Mouse (Mus musculus) ovary, adult 18-20 months (tissue): Measurements from ENCODE around the gene Lap3.

Source experiments
- DNase-seq: peaks from one replicate; pipeline ENCODE4 v3.0.0; 2022; ENCODE audit warnings: low spot score, mixed read lengths

Lap3 gene

GRCm38 (mm10) chr5:45496042-45496441 lies 2.9 kb downstream of the Lap3 start:
- DNase-seq: no peak

GRCm38 (mm10) chr5:45496479-45496878 lies 3.3 kb downstream of the Lap3 start:
- no peak for DNase-seq

- no peak for DNase-seq
Observed at GRCm38 (mm10) chr5:45496930-45497550, 3.9 kb downstream of the Lap3 start.

GRCm38 (mm10) chr5:45497564-45497963 lies 4.4 kb downstream of the Lap3 start:
- no peak for DNase-seq

DNA sequence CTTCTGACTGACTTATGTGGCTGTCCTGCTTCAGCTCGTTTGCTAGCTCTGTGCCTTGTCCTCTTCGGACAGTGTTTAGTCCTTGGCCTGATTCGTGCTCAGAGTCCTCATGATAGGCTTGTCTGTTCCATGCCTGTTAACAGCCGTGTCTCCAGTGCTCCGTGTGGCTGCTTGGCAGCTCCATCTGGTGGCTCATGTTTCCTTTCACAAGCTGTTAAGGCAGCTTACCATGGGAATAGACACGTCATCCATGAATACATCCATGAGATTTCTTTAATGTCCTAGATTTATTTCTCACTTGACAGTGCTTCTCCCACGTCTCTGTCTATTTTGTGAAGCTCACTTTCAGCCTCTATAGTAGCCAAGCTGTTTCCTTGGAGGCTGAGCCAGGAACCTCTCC lies 16.9 kb downstream of the Lap3 start:
- no peak for DNase-seq

GRCm38 (mm10) chr5:45512908-45513307 lies 19.7 kb downstream of the Lap3 start:
- no peak for DNase-seq

GRCm38 (mm10) chr5:45513511-45513910 lies 20.3 kb downstream of the Lap3 start:
- DNase-seq: no peak

DNA sequence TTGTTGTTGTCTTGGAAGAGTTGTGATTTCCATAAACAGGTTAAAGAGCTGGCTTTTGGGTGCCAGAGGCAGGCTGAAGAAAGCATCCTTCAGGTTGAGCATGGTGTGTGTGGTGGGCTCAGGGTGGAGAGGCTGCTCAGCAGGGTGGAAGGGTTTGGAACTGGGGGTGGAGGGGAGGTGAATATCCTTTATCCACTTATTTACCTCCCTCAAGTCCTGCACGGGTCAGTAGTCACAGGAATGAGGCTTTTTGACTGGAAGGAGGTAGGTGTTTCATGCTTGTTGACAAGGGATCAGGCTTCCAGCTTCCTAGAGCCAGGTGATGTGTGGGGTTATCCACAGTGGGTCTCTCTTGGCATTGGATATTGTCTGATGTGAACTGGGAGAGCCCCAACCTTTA lies 21.4 kb downstream of the Lap3 start:
- DNase-seq: no peak

- DNase-seq: no peak
Observed at GRCm38 (mm10) chr5:45515151-45515743, 22.1 kb downstream of the Lap3 start.

DNA sequence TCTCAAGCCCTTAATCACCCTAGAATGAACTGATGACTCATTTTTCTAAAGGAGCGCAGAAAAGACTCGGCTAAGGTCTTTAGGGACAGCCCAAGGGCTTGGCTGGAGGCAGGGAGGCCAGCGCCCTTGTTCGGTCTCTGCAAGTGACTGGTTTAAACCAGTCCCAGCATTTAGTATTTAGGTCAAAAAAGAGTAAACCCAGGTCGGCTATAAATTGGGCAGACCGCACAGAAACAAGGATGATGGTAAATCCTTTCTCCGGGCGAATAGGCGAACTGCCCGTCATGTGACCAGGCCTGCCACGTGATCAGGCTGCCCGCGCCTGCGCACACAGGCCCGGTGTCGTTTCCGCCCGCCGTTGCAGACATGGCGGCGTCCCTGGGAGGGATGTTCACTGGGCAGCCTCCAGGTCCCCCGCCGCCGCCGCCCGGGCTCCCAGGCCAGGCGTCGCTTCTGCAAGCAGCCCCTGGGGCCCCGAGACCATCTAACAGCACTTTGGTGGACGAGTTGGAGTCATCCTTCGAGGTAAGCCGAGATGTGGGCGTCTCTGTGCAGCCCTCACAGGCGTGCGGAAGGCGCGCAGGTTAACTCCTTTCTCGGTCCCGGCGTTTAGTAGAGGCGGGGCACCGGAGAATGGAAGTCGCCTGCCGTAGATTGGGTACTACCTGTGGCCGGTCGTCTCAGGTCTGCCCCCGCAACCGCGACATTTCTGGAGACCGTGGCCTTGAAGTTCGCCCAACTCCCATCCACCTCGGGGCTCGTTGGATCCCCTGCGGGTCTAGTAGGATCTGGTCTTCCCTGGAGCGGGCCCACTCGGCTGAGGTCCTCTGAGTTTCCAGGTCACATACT lies 27.0 kb downstream of the Lap3 start, which contains the start of gene Med28:
TSS of gene Med28 (plus strand) at position 270 of the 849 bp plus-strand sequence.
- DNase-seq: peak; percentile 89

DNA sequence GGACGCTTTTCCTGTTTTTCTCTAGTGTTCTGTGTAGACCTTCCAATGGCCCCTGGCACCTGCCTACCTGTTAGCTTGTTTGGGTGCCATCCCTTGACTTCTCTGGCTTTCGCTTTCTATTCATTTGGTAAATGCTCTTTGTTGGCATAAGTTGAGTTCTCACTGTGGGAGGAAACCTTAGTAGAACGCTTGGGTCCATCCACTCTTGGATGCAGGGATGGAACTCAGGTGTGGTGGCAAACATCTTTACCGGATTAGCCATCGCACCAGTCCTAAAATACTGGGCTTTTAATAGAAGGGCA lies 27.6 kb downstream of the Lap3 start:
- DNase-seq: no peak

GRCm38 (mm10) chr5:45521601-45522000 lies 28.4 kb downstream of the Lap3 start:
- DNase-seq: no peak

DNA sequence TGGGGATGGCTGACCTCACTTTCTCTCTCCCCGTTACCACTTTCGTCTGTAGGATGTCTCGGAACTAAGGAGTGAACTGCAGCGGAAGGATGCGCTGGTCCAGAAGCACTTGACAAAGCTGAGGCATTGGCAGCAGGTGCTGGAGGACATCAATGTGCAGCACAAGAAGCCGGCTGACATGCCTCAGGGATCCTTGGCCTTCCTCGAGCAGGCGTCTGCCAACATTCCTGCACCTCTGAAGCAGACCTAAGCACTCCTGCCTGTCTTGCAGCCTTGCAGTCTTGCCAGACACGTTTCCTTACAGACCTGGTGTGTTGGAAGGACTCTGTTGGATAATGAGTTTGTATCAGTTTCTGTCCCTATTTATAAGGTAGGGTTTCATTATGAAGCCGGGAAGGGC lies 31.9 kb downstream of the Lap3 start:
- no peak for DNase-seq

- DNase-seq: no peak
Observed at GRCm38 (mm10) chr5:45526338-45526737, 33.2 kb downstream of the Lap3 start.

DNA sequence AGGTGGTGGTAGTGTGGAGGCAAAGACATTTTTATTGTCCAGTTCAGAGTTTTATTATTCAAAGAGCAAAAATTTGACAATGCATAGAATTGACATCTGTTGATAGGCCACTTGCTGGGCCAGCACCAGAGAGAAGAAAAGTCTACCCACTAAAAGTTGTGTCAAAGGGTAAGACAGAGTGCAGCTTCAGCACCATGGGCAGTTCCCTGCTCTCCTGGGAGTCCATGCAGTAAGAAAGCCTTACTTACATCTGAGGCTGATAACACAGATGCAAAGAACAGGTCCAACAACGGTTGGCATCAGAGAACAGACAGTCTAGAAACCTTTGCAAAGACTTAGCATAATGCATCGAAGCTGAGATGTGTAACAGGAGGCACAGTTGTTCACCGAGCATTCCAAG lies 36.5 kb downstream of the Lap3 start:
- no peak for DNase-seq

- DNase-seq: peak; percentile 23
Observed at GRCm38 (mm10) chr5:45534319-45535098, 41.3 kb downstream of the Lap3 start.

DNA sequence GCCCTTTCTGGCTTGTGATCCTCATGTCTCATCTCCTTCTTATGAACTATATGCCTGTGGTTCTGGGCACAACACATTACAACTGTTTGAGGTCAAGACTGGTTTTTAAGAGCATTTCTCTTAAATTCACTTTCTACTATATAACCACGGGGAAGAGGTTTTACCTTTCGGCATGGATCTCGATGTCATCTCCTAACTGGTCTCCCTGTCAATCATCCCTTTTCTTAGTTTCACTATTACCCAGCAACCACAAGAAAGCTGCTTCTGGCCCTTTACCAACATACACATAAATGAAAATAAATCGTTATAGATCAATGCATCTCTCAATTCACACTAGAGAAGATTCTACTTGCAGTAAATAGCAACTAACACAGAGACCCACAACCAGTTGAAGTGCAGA lies 42.0 kb downstream of the Lap3 start:
- DNase-seq: no peak

DNA sequence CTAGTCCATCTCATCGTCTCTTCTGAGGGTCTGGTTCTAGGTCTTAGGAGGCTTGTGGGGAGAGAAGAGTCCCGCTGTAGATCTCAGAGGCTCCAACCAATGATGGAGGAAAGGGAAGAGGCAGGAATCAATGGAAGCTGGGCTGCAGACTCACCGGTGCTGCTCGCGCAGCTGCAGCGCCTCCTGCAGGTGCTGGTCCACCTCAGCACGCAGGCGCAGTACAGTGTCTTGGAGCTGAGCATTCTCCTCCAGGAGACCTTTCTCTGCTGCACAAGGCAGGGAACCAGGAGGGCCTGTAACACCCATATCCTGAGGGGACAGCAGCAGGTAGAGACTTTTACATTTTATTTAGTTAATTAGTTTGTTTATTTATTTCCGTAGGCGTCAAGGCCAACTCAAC lies 46.3 kb downstream of the Lap3 start:
- DNase-seq: no peak

GRCm38 (mm10) chr5:45543374-45543773 lies 50.2 kb downstream of the Lap3 start:
- no peak for DNase-seq

DNA sequence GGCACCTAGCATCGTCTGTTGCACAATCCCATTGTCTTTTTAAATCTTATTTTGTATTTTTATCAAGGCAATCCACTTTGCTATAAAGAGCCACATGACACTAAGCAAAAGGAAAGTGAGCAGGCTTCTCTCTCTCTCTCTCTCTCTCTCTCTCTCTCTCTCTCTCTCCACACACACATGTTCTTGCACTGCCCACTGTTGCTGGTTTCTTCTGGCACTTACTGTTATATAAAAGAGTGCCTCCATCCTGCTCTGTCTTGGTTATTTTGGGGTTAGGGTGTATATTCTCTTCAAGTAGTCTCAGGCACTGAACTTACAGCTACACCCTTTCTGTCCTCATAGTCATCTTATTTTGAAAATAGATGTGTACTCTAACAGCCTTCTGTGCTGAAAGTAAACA lies 56.4 kb downstream of the Lap3 start:
- DNase-seq: no peak
